Mouse (Mus musculus): Measurements from ENCODE around the gene Apoc4.

Apoc4 gene

DNA sequence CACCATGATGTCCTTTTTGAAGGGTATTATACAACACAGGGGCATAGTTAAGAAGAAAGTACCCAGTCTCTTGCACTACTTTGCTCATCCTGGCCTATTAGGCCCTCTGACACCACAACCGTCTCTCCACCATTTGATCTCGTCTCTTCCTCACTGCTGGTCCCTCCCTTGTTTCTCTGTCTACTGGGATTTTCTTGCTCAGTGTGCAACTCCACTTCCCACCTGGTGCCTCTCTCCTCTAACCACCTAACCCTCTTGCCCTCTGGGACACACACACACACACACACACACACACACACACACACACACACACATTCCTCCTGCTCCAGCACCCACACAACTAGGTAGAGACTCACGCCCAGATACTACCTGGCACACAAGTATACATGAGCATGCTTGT lies 2.4 kb downstream of the Apoc4 start:
- DNase-seq (ENCODE audit: low spot score in 2 of 2) = no peak

- no peak for DNase-seq (ENCODE audit: low spot score in 2 of 2)
These were observed 3.4 kb downstream of the Apoc4 start, which contains the start of gene Apoc2 for GRCm38 (mm10) chr7:19677872-19678271. Apoc2 (minus strand) TSS chr7:19677941.

DNA sequence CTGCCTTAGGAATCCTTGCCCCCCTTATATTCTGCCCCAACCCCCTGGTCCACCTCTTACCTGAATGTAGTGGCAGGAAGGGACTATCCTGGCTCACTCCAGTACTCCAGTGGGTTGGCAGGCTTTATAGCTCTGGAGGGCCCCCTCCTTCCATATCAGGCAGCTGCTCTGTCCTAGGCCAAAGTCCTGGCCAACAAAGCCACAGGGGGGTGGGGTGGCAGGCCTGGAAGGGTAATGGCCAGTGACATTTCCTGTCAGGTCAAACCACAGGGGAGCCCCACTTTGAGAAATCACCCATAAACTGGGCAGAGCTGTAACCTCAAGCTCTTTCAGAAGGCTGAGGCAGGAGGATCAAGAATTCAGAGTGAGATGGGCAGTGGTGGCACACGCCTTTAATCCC lies 4.6 kb downstream of the Apoc4 start:
- DNase-seq (ENCODE audit: low spot score in 2 of 2) = no peak

DNA sequence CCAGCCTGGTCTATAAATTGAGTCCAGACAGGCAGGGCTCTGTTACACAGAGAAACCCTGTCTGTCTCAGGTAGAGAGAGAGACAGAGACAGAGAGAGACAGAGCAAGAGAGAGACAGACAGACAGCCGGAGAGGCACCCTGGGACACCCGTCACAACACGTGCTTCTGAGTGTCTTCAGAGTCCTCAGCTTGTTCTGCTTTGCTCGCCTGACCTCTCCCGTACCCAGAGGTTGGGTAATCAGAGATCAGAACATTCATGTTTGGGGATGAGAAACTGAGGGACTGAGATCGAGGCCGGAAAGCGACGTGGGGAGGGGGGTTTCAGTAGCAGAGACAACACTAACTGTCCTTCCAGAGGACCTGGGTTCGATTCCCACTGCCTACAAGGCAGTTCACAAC lies 5.5 kb downstream of the Apoc4 start:
- DNase-seq (ENCODE audit: low spot score in 2 of 2) = no peak

DNA sequence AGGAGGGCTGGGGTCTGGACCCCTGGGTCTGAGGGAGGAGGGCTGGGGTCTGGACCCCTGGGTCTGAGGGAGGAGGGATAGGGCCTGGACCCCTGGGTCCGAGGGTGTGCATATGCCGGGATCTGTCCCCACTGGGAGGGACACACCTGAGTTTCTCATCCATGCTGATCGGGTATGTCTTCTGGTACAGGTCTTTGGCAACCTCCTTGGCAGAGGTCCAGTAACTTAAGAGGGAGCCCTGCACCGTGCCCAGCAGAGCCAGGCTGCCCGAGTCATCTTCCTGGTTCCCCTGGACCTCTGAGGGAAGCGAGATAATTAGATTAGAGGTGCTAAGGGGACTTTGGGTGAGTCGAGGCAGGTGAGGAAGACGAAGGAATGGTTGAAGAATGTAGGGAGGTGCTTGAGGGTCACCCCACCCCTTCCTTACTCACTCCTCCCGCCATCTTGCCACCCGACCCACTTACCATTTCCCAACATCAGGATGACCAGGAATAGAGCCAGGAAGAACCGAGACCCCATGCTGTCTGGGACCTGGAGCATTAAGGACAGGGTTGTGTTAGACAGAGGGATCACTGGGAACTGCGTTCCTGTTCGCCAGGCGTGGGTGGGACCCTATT lies 8.1 kb downstream of the Apoc4 start:
- no peak for DNase-seq (ENCODE audit: low spot score in 2 of 2)

- no peak for DNase-seq (ENCODE audit: low spot score in 2 of 2)
These were observed 9.8 kb downstream of the Apoc4 start for GRCm38 (mm10) chr7:19671511-19671910.

DNA sequence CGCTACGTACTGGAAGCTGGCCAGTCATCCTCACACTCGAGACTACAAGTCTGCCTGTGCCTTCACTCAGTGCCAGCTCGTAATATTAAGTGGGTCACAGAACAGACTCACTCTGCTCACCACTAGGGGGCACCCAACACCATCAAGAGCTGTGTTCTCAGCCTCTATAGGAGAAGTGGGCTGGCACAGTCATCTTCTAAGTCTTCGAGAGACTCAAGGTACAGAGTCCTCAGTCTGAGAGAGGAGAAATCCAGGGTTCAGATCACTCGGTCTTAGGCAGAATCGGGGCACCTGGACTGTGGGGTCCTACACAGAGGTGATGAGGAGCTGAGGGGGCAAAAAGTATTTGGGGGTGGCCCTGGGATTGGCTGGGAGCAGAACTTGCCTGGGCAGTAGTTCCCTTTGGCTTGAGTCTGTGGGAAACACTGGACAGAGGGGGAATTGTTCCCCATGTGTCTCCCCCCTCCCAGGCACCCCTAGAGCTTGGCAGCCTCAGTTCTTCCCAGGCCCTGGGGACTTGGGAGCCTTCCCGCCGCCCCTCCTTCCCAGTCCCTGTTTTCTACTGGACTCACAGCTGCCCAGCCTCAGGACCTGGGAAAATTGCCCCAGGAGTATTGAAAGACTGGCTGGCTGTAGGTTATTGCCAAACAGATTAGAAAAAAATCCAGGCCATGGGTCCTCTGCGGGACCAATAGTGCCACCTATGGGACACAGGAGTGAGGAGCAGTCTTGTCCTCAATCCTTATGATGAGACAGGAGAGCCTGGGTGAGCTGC lies 12.1 kb downstream of the Apoc4 start:
- peak; percentile 89 for DNase-seq (ENCODE audit: low spot score in 2 of 2)

DNA sequence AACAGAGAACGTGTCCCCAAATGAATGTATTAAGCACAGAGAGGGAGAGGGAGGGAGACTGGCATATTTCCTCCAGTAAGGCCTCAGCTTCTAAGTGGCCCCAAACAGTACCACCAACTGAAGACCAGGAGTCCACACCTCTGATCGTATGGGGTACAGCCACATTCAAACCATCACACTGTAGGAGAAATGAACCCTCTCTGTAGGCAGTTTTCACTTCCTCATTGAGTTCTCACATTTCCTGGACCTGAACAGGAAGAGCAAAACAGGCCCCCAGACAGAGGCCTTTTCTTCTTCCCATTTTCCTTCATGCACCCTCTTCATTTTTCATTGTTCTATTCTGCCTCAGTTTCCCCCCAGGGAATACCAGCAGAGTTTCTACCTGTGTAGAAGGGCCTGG lies 13.8 kb downstream of the Apoc4 start:
- DNase-seq (ENCODE audit: low spot score in 2 of 2) = no peak

DNA sequence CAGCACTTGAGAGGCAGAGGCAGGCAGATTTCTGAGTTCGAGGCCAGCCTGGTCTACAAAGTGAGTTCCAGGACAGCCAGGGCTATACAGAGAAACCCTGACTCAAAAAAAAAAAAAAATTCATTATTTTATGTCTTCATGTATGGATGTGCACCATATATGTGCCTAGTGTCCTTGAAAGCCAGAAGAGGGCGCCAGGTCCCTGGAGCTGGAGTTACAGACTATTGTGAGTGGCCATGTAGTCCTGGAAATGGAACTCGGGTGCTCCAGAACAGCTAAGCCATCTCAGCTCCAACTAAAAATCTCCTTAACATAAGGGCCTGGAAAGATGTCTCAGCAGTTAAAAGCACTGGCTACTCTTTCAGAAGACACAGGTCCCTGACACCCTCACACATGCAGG lies 14.5 kb downstream of the Apoc4 start:
- DNase-seq (ENCODE audit: low spot score in 2 of 2) = no peak

- DNase-seq (ENCODE audit: low spot score in 2 of 2) = peak; percentile 95 to 96
These were observed 16.1 kb downstream of the Apoc4 start, which contains the start of gene Clptm1 for GRCm38 (mm10) chr7:19664955-19665841. Clptm1 (minus strand) TSS chr7:19665033.

DNA sequence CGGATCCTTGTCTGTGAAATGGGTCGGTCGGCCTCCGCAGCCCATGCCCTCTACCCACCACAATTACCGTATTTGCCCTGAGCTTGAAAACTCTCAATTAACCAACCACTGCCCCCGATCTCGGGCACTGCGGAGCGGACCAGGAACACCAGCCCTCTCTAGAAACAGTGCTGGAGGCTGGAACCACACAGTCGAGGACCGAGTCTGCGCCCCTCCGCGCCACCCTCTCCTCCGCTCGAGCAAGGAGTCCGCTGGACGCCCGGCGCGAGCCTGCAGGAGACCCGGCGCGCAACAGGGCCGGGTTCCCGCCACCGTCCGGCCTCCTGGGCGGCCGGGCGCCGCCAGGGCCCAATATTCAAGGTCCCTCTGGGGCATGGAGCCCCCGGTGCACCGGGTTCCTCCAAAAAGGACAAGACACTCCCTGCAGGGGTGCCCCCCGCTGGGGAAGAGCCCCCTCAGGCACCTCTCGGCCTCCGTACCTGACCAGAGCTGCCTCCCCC lies 16.8 kb downstream of the Apoc4 start:
- no peak for DNase-seq (ENCODE audit: low spot score in 2 of 2)

DNA sequence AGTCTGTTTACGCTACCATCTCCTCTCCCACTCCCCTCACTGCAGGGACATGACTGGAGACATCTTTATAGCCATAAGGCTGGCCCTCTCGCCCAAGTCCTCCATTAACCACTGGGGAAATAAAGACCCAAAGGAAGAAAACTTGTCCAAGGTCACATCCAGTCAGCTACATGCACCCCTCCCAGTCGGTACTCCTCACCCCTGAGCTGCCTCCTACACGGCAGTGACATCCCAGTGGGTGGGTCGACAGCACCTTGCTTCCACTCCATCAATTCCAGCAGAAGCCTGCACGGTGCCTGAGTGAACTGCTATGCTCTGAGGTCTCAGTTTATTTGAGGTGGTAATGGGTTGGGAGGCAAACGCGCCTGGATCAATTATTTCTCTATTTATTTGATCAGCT lies 17.3 kb downstream of the Apoc4 start:
- no peak for DNase-seq (ENCODE audit: low spot score in 2 of 2)

DNA sequence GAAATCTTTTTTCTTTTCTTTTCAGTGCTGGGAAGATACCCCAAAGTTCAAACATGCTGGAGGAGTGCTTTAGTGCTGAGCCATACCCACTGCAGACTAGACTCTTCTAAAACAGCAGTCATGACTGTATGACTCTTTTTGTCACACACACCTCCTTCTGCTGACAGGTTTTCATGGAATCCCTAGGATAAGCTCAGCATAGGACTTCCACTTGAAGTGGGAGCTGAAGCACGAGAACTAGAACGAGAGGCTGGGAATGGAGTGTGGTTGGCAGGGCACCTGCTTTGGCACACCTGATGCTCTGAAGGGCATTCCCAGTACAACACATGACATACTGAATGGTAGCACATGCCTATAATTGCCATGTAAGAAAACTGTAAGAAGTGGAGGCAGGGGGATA lies 28.7 kb downstream of the Apoc4 start:
- no peak for DNase-seq (ENCODE audit: low spot score in 2 of 2)

- DNase-seq (ENCODE audit: low spot score in 2 of 2) = no peak
These were observed 30.1 kb downstream of the Apoc4 start for GRCm38 (mm10) chr7:19651063-19651786.

DNA sequence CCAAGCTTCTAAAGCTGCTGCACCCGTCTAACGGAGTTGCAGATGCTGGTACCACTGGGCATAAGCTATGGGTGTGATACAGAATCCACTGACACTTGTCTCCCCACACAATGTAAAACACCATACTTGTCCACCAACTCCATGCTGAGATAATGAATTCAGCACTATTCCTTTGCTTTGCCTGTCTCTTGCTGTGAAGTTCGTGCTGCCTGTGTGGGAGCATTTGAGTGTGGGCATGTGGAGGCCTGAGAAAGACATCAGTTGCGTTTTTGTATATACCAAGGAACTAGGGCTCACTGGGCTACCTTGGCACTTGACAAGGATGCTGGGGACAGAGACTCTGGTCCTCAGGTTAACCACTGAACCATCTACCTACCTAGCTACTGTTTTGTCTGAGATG lies 40.1 kb downstream of the Apoc4 start:
- no peak for DNase-seq (ENCODE audit: low spot score in 2 of 2)

DNA sequence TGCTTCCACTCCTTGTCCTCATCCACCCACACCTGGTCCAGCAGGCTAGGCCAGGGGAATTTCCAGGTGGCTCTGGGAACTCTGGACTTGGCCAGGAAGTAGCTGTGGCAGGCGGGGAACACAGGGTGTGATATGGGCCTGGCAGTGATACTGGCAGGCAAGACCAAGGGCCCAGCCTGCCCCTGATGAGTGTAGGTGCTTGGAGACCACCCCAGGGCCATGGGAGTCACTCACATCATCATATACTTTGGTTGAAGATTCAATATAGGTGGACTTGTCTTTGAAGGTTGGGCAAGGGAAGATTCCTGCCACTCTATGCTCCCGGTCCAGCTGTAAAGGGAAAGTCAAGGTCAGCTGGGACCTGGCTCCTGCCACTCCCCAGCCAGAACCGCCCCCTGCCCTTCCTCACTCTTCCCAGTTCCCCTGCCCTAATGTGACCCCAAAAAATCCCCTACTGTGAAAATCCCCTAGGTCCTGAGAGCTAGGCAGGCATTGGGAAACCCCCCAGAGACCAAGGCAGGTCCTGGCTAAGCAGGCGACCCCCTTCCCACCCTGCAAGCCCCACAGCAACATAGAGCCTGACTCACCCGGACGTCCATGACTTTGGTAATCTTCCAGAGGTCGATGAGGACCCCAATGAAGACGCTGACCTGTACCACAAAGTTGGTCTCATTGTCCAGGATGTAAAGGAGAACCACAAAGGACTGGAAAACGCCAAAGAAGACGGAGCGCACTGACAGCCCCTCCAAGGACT lies 46.0 kb downstream of the Apoc4 start:
- DNase-seq (ENCODE audit: low spot score in 2 of 2) = no peak

DNA sequence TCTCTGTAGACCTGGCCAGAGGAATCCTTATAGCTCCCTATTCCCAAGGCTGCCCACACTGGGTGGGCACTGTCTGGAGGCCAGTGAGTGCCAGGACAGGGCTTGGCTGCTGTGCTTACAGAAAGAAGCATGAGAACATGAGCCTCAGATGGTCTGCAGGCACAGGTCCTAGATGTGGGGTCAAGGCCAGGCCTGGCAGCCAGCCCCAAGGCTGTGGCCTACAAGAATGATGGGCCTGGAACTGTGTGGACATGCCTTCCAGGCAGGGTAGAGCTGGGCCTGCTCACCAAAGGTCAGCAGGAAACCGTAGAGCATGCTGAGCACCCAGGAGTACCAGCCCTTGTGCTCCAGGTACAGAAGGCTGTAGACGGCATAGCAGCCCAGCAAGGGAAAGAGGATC lies 46.7 kb downstream of the Apoc4 start:
- no peak for DNase-seq (ENCODE audit: low spot score in 2 of 2)

DNA sequence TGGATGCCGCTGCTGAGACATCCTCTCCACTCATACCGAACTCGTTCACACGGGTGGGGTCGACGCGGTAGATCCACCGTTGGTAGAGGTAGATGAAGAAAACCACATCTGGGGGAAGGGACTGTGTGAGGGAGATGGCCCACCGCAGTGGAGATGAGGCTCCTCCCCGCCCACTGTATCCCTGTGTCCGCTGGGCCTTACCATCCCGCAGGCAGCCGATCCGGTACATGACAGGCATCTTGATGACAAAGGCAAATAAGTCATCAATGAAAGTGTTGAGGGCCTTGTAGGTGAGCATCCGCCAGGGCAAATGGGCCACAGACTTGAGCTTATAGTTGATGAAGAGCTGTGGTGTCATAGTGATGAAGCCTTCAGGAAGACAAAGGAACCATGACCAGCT lies 47.4 kb downstream of the Apoc4 start:
- no peak for DNase-seq (ENCODE audit: low spot score in 2 of 2)

DNA sequence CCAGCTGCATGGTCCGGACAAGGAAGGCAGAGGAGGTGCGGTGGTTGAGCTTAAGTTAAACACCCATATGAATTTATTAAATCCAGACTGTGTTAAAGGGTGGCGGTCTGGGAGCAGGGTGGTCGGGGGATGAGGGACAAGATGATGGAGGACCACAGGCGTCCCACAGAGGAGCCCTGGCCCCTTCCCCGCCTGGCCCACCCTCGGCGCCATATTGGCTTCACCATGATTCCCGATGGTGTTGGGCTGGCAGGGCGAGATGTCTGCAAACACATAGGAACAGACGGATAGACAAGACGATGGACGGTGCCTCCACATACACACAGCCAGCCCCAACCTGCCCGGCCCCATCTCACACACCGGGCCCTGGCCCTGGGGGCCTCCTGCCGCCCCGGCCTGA lies 48.1 kb downstream of the Apoc4 start:
- no peak for DNase-seq (ENCODE audit: low spot score in 2 of 2)

GRCm38 (mm10) chr7:19632720-19633119 lies 48.6 kb downstream of the Apoc4 start:
- DNase-seq (ENCODE audit: low spot score in 2 of 2) = no peak

GRCm38 (mm10) chr7:19632275-19632674 lies 49.0 kb downstream of the Apoc4 start:
- DNase-seq (ENCODE audit: low spot score in 2 of 2) = no peak
